Mouse (Mus musculus) inflammation-experienced regulatory T-cells (primary cell): ENCODE results near the gene Tnfrsf13b. TPM values are rescaled to one million over a fixed set of nuclear protein-coding genes. Genes with fewer than 3 reads are reported as not detected.

Experiments used
- polyA plus RNA-seq, 2 experiments: library from polyadenylated mRNA; unstranded; fragments of 100-300 nt; shearing (Covaris generic); gene quantifications; one replicate each; pipeline ENCODE4 v1.2.1; 2017

The Tnfrsf13b gene
- 10 to 100 TPM; 41.2 to 67.6 TPM for polyA plus RNA-seq

DNA sequence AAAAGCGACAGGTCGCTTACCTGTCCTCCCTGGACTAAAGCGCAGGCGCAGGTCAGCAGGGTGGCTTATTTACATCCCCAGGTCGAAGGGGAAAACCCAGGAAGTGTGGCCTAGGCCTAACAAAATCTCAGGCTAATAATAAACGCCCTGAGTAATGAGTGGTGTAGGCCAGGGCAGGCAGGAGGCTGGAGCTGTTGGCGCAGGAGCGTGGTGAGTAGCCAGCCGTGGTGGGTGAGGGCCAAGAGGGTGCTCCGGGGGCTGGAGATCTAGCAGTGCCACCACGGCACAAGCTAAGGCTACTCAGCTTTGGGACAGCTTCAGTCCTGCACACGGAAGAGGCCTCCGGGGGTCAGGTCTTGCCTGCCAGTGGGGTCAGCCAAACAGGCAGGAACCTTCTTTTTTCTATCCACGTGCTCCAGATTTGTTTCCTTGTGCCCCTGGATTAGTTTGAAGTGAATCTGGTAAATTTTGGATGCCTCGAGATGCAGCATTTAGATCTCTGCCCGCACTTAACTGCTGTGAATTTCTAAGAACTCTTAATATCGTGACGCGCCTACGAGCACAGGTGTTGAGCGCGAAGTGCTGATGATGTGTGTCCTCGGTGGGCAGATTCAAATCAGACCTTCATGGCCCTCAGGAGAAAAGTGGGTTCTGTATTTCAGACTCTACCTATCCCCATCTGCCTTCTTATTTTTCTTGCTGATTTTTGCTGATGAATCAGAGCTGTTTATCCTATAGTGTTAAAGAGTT lies at the start of gene Tnfrsf13b:
Gene Tnfrsf13b, plus strand, starts transcription at position 150 of the 750 bp plus-strand sequence.

DNA sequence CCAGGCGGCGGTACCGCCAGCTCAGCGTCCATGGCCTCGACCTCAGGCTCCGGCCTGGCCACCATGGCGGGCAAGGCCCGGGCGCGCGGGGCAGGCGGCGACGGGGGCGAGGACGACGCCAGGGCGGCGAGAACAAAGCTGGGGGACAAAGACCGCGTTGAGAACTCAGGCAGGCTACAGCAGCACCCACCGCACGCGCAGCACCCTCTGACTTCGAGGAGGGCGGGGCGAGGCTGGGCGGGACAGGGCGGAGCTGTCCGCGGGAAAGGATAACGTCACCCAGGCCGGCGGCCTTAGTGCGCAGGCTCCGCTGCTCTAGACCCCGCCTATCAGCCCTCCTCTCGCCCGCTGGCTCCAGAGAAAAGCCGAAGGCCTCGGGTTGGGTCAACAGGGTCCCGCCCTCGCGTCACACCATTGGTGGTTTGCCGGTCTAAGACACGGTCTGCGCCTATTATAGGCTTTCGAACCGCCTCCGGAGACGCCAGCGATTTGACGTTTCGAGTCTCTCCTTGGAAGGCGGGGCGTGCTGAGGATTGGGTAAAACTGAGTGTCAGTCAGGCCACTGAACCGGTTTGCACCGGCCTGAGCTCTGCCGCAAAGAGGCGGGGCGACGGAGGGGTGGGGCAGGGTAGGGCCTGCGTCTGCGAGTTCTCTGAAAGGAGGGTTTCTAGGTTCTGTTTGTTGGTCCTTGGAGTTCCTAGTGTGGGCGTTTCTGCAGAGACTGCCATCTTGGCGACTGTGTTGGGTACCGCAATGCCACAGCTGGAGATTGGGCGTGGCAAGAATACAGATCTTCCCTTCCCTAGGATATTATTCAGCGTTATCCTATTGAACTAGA lies 48.5 kb downstream of the Tnfrsf13b start, which contains the start of gene Usp22:
Gene Usp22, minus strand, starts transcription at position 235 of the 838 bp plus-strand sequence.

Other genes with a start within 250 kb of the Tnfrsf13b start
- 10 to 100 TPM; 33.7 to 52.1 TPM for gene Tmem11, start 247.5 kb upstream of the Tnfrsf13b start, polyA plus RNA-seq
- 10 to 100 TPM in 1 of 2 experiments, 1 to 10 TPM in 1; 6.6 to 11.7 TPM for gene Natd1, start 212.0 kb upstream of the Tnfrsf13b start, polyA plus RNA-seq
- gene Map2k3, start 194.7 kb upstream of the Tnfrsf13b start, polyA plus RNA-seq = 10 to 100 TPM; 86.9 to 87.6 TPM
- gene Kcnj12, start 104.2 kb upstream of the Tnfrsf13b start, polyA plus RNA-seq = under 1 TPM in 1 of 2 experiments, not detected in 1; 0.16 TPM
- 10 to 100 TPM; 38.4 to 48.2 TPM for gene Usp22, start 48.3 kb downstream of the Tnfrsf13b start, polyA plus RNA-seq
- gene Aldh3a1, start 80.8 kb downstream of the Tnfrsf13b start, polyA plus RNA-seq = 1 to 10 TPM in 1 of 2 experiments, under 1 TPM in 1; 0.18 to 1.8 TPM
- 10 to 100 TPM; 48.8 to 53.9 TPM for gene Aldh3a2, start 140.7 kb downstream of the Tnfrsf13b start, polyA plus RNA-seq
- gene Slc47a2, start 216.1 kb downstream of the Tnfrsf13b start, polyA plus RNA-seq = under 1 TPM in 1 of 2 experiments, not detected in 1; 0.48 TPM